In genomic region chr2:50951027-50951426, GRCm38 (mm10) we compare ENCODE assay signal across 12 mouse cellular contexts.
"Had no signal": no experiment of that assay in that cellular context is flagged by ENCODE, and none has a peak within 500 bp of the region (broad histone marks: within the 10 kb centered on the region; RNA-seq: fewer than 3 reads in every experiment).

No protein-coding gene starts in this region.

- H3K36me3 ChIP-seq: limb, embryonic 13.5 days; midbrain, embryonic 10.5 days; midbrain, embryonic 15.5 days; neural tube, embryonic 12.5 days had no signal

- H3K9me3 ChIP-seq: limb, embryonic 13.5 days; midbrain, embryonic 10.5 days; midbrain, embryonic 15.5 days; neural tube, embryonic 12.5 days had no signal

- ATAC-seq: hindbrain, postnatal 0 days; midbrain, embryonic 15.5 days had no signal

- H3K27ac ChIP-seq: hindbrain, postnatal 0 days; limb, embryonic 13.5 days; liver, embryonic 14.5 days; midbrain, embryonic 10.5 days; midbrain, embryonic 15.5 days; neural tube, embryonic 12.5 days had no signal

- H3K4me1 ChIP-seq: limb, embryonic 13.5 days; midbrain, embryonic 10.5 days; midbrain, embryonic 15.5 days; neural tube, embryonic 12.5 days had no signal

- H3K27me3 ChIP-seq: limb, embryonic 13.5 days; midbrain, embryonic 15.5 days; neural tube, embryonic 12.5 days had no signal

- DNase-seq: kidney, adult 11 months; left cerebral cortex, postnatal 4 days; lung, embryonic 14.5 days; lung, postnatal 10 days; lung, postnatal 4 days; thymus, postnatal 4 days had no signal

- H3K4me2 ChIP-seq: limb, embryonic 13.5 days; lung, embryonic 14.5 days; midbrain, embryonic 15.5 days; neural tube, embryonic 12.5 days had no signal

- H3K9ac ChIP-seq: limb, embryonic 13.5 days; liver, embryonic 14.5 days; lung, embryonic 14.5 days; midbrain, embryonic 15.5 days; neural tube, embryonic 12.5 days had no signal

- H3K4me3 ChIP-seq: limb, embryonic 13.5 days; midbrain, embryonic 10.5 days; midbrain, embryonic 15.5 days; neural tube, embryonic 12.5 days had no signal
